Mouse (Mus musculus) heart, adult 2 months (tissue): ENCODE measurements around the gene Sfxn4. TPM values are rescaled to one million over a fixed set of nuclear protein-coding genes. Genes with fewer than 3 reads are reported as not detected.

ENCODE experiments used
- DNase-seq, 2 experiments: peaks; one replicate each; pipeline ENCODE4 v3.0.0; 2021
- H3K27ac ChIP-seq: fragments of 200-600 bp; 2 replicates; pipeline ENCODE4 v1.8.1; 2022
- H3K27me3 ChIP-seq: fragments of 200-500 bp; 2 replicates; pipeline ENCODE4 v1.6.1; 2012; ENCODE audit warnings: mild to moderate bottlenecking, low read length, inconsistent platforms, mixed read lengths; ENCODE audit not compliant: control insufficient read depth, insufficient read depth
- H3K36me3 ChIP-seq: fragments of 200-500 bp; 2 replicates; pipeline ENCODE4 v1.6.1; 2012; ENCODE audit warnings: low read length, inconsistent platforms; ENCODE audit not compliant: control insufficient read depth, insufficient read depth
- H3K4me1 ChIP-seq: fragments of 200-500 bp; 2 replicates; pipeline ENCODE4 v1.6.1; 2011; ENCODE audit warnings: low read length; ENCODE audit not compliant: control insufficient read depth, insufficient read depth
- H3K4me3 ChIP-seq: fragments of 200-600 bp; 2 replicates; pipeline ENCODE4 v1.8.1; 2022
- H3K79me2 ChIP-seq: fragments of 200-500 bp; replicated peaks from 2 replicates; pipeline ENCODE4 v1.6.1; 2012; ENCODE audit warnings: mild to moderate bottlenecking, inconsistent platforms, low read length, moderate library complexity, mixed read lengths; ENCODE audit not compliant: control insufficient read depth, insufficient read depth
- H3K9ac ChIP-seq: fragments of 200-500 bp; 2 replicates; pipeline ENCODE4 v1.6.1; 2012; ENCODE audit warnings: low read depth, mild to moderate bottlenecking, control low read depth, inconsistent platforms, low read length, mixed read lengths
- CTCF ChIP-seq: fragments of 200-600 bp; IDR thresholded peaks from 2 replicates; pipeline ENCODE4 v1.8.1; 2022; ENCODE audit warnings: antibody characterized with exemption, mild to moderate bottlenecking, moderate library complexity
- EP300 ChIP-seq: fragments of 200-500 bp; IDR thresholded peaks from 2 replicates; pipeline ENCODE4 v1.6.1; 2011; ENCODE audit warnings: low read depth, low read length, control low read depth; ENCODE audit not compliant: insufficient read depth
- POLR2A ChIP-seq: fragments of 200-500 bp; IDR thresholded peaks from 2 replicates; pipeline ENCODE4 v1.6.1; 2011; ENCODE audit warnings: mild to moderate bottlenecking, low read depth, low read length, control low read depth; ENCODE audit not compliant: insufficient read depth
- WGBS: fragments of 180-500 bp; shearing (Covaris S2); methylation state at CpG from one replicate; pipeline ENCODE4 v1.1.7; 2018; 5-methylcytosine and 5-hydroxymethylcytosine counted together
- intact Hi-C: fragments of 180-260 bp; cut with DNase I; formaldehyde crosslinking; loops from one replicate; pipeline ENCODE4 v1.15.1; 2025
- long read RNA-seq: library from polyadenylated mRNA; stranded (forward); transcript quantifications from one replicate; pipeline ENCODE4 v2.0.0, GENCODE M21; 2021
- polyA plus RNA-seq: library from polyadenylated mRNA; depleted of rRNA; stranded (reverse); fragments of >200 nt; gene quantifications from 2 replicates; pipeline ENCODE4 v1.2.3, GENCODE M21; 2012; rRNA removed
- total RNA-seq, 2 experiments: library from RNA; stranded (reverse); gene quantifications; 2 replicates each; pipeline ENCODE4 v1.2.3; 2021

Gene Sfxn4
- total RNA-seq (1 to 10 TPM; 6.9 to 8.7 TPM), polyA plus RNA-seq (2.1 and 5.4 TPM in 2 replicates)
- long read RNA-seq, partial matches to known transcripts, result 0 of 3 reads
- long read RNA-seq, other reads (novel, unspliced or antisense), result 0 of 3 reads

DNA sequence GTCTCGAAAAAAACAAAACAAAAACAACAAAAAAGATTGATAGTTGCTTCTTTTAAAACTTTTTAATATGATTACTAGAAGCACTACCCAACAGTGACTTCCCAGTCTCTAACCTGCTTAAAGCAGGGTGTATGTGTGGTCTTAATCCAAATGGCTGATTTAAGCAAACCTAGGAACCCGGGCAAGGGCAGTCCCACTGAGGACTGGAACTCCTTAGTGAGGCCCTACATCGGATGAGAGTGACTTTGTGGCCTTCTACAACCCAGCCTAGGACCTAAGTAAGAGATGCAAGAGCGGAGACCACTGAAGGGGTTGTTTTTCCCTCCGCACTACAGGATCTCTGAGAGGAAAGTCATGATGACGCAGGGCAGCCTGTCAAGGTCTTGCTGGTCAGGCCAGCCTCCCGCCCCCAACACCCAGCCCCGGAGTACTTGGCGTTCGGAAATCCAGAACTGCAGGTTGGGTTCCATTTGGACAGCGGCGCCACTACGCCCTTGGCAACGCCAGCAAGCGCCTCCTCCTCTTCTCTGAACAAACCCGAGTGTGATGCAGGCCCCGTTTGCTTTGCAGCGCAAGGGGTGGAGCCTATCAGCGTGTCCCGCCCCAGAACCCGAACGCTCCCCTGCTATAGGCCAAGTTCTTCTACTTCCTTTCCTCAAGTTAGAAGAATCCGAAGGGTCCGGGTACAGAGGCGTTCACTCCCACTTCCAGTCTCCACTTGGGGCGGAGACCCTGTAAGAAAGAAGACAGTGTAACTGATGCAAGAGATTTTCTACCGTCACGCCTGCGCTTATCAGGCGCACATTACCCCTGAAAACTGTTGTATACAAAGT, at the start of gene Sfxn4:
Gene Sfxn4, minus strand, starts transcription at position 612 of the 833 bp plus-strand sequence.
- no peaks in the 10 kb centered on the region for H3K4me1 ChIP-seq
- intact Hi-C loops, result no loop called here
- WGBS, result 3% methylated on average over 30 of the region's 30 CpGs
- H3K27ac ChIP-seq, result peak within 1 kb of the TSS; percentile 85
- TF ChIP-seq POLR2A (peak; percentile 93), EP300 (no peak)
- H3K36me3 ChIP-seq, result peaks cover 7% of the 10 kb centered on the region
- no peaks in the 10 kb centered on the region for H3K27me3 ChIP-seq
- H3K4me3 ChIP-seq, result peak within 1 kb of the TSS; percentile 53
- no peaks in the 10 kb centered on the region for H3K79me2 ChIP-seq
- H3K9ac ChIP-seq, result peak within 1 kb of the TSS; percentile 55
- DNase-seq, result peak; percentile 93 to 95

DNA sequence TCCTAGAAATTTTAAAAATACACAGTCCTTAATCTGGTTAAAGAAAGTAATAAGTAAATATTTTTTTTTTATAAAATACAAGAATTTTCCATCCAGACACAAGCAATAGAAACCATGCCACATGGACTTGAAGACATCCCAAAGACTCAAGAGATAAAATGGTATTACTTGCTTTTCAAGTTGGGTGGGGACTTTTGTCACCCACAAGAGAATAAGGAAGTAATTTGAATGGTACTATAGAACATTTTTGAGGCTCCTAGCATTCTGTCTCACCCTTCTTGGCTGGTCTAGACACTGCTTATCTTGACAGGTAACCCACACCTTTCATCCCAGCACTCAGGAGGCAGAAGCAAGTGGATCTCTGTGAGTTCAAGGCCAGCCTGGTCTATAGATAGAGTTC, 49.0 kb upstream of the Sfxn4 start:
- intact Hi-C loops, result no loop called here
- no peak for TF ChIP-seq CTCF
- TF ChIP-seq EP300, result no peak
- TF ChIP-seq POLR2A, result no peak
- no peaks in the 10 kb centered on the region for H3K27me3 ChIP-seq
- no peak for DNase-seq
- H3K4me3 ChIP-seq, result no peak overlapping the region
- H3K79me2 ChIP-seq, result peaks cover 2% of the 10 kb centered on the region; the same call in 1 of the 2 replicates
- H3K4me1 ChIP-seq, result peaks cover 5% of the 10 kb centered on the region
- H3K27ac ChIP-seq, result no peak overlapping the region
- H3K36me3 ChIP-seq, result peaks cover 11% of the 10 kb centered on the region
- H3K9ac ChIP-seq, result no peak overlapping the region

- H3K27ac ChIP-seq, result no peak overlapping the region
- no peak for TF ChIP-seq POLR2A
- no peak for TF ChIP-seq CTCF
- TF ChIP-seq EP300, result no peak
- WGBS, result 93% methylated on average over 5 of the region's 5 CpGs
- H3K4me1 ChIP-seq, result peaks cover 3% of the 10 kb centered on the region
- no peak overlapping the region for H3K9ac ChIP-seq
- DNase-seq, result no peak
- H3K27me3 ChIP-seq, result no peaks in the 10 kb centered on the region
- intact Hi-C loops, result no loop called here
- H3K79me2 ChIP-seq, result peaks cover 8% of the 10 kb centered on the region
- no peaks in the 10 kb centered on the region; the same call in none of the 2 replicates for H3K36me3 ChIP-seq
- H3K4me3 ChIP-seq, result no peak overlapping the region
These were observed 44.2 kb upstream of the Sfxn4 start for GRCm38 (mm10) chr19:60905477-60905876.

- intact Hi-C loops, result no loop called here
- no peak overlapping the region for H3K9ac ChIP-seq
- WGBS, result 79% methylated on average over 1 of the region's 1 CpGs
- H3K4me3 ChIP-seq, result no peak overlapping the region
- peaks cover 2% of the 10 kb centered on the region for H3K36me3 ChIP-seq
- no peak for DNase-seq
- no peak for TF ChIP-seq CTCF
- TF ChIP-seq EP300, result no peak
- H3K27ac ChIP-seq, result no peak overlapping the region
- H3K27me3 ChIP-seq, result no peaks in the 10 kb centered on the region
- H3K4me1 ChIP-seq, result peaks cover 5% of the 10 kb centered on the region
- H3K79me2 ChIP-seq, result peaks cover 8% of the 10 kb centered on the region
These were observed 42.7 kb upstream of the Sfxn4 start for GRCm38 (mm10) chr19:60903971-60904370.

- TF ChIP-seq POLR2A (no peak), CTCF (no peak), EP300 (no peak)
These were observed 41.9 kb upstream of the Sfxn4 start for GRCm38 (mm10) chr19:60903139-60903538.

GRCm38 (mm10) chr19:60895251-60895880, 34.1 kb upstream of the Sfxn4 start:
- peak overlapping the region; percentile 14; the same call in 1 of the 2 replicates for H3K4me3 ChIP-seq
- H3K36me3 ChIP-seq, result peaks cover 26% of the 10 kb centered on the region
- no peak for TF ChIP-seq EP300
- 8% methylated on average over 3 of the region's 3 CpGs for WGBS
- DNase-seq, result peak in 1 of 2 experiments; percentile 28
- H3K27me3 ChIP-seq, result no peaks in the 10 kb centered on the region
- peak overlapping the region; percentile 65 for H3K9ac ChIP-seq
- intact Hi-C loops, result no loop called here
- H3K4me1 ChIP-seq, result peaks cover 9% of the 10 kb centered on the region
- peaks cover 3% of the 10 kb centered on the region; the same call in 1 of the 2 replicates for H3K79me2 ChIP-seq
- peak overlapping the region; percentile 54 for H3K27ac ChIP-seq

More at GRCm38 (mm10) chr19:60903139-60903538, 41.9 kb upstream of the Sfxn4 start:
- no peak overlapping the region for H3K4me3 ChIP-seq
- no peak for DNase-seq
- intact Hi-C loops, result no loop called here
- H3K9ac ChIP-seq, result no peak overlapping the region
- H3K36me3 ChIP-seq, result peaks cover 4% of the 10 kb centered on the region
- H3K4me1 ChIP-seq, result peaks cover 5% of the 10 kb centered on the region
- H3K79me2 ChIP-seq, result peaks cover 8% of the 10 kb centered on the region
- WGBS, result 90% methylated on average over 1 of the region's 1 CpGs
- no peaks in the 10 kb centered on the region for H3K27me3 ChIP-seq
- H3K27ac ChIP-seq, result no peak overlapping the region
